Mouse (Mus musculus): ENCODE results near the gene Sox10. TPM values are rescaled to one million over a fixed set of nuclear protein-coding genes. Genes with fewer than 3 reads are reported as not detected.

The Sox10 gene
- polyA plus RNA-seq, 1 experiment from 2014 or later, result 21.1 TPM

- WGBS, result 82% methylated on average over 9 of the region's 9 CpGs
- H3K4me3 ChIP-seq, result no peak overlapping the region
- 0 out of 2 replicates have a peak overlapping the region, but pooled peaks have one; percentile 11 for H3K27ac ChIP-seq
- H3K4me2 ChIP-seq (replicated peaks), result no peak overlapping the region
- no peaks in the 10 kb centered on the region for H3K27me3 ChIP-seq
- no peak overlapping the region for H3K9ac ChIP-seq
- H3K36me3 ChIP-seq, result peaks cover 44% of the 10 kb centered on the region
- 0 out of 2 replicates have a peak, but pooled peaks have one; percentile 29 for ATAC-seq (ENCODE audit: insufficient number of reproducible peaks, insufficient read depth, low FRiP score, low TSS enrichment)
- H3K9me3 ChIP-seq, result no peaks in the 10 kb centered on the region
- H3K4me1 ChIP-seq, result no peaks in the 10 kb centered on the region
Measured at GRCm38 (mm10) chr15:79134496-79135270, 30.4 kb downstream of the Sox10 start.

GRCm38 (mm10) chr15:79133191-79133661 lies 31.8 kb downstream of the Sox10 start:
- Histone ChIP-seq H3K4me1 (no peaks in the 10 kb centered on the region), H3K9ac (no peak overlapping the region), H3K27me3 (no peaks in the 10 kb centered on the region), H3K9me3 (no peaks in the 10 kb centered on the region; the same call in 1 of the 2 replicates), H3K4me3 (no peak overlapping the region), H3K36me3 (peaks cover 55% of the 10 kb centered on the region), H3K4me2 (replicated peaks) (no peak overlapping the region), H3K27ac (no peak overlapping the region)
- ATAC-seq (ENCODE audit: insufficient number of reproducible peaks, insufficient read depth, low FRiP score, low TSS enrichment), result no peak
- 86% methylated on average over 6 of the region's 6 CpGs for WGBS

GRCm38 (mm10) chr15:79131442-79131841 lies 33.6 kb downstream of the Sox10 start:
- 78% methylated on average over 7 of the region's 7 CpGs for WGBS

GRCm38 (mm10) chr15:79130782-79131181 lies 34.3 kb downstream of the Sox10 start:
- 88% methylated on average over 10 of the region's 10 CpGs for WGBS
- H3K4me3 ChIP-seq, result no peak overlapping the region
- H3K36me3 ChIP-seq, result peaks cover 78% of the 10 kb centered on the region

More at GRCm38 (mm10) chr15:79131442-79131841, 33.6 kb downstream of the Sox10 start:
- peaks cover 71% of the 10 kb centered on the region for H3K36me3 ChIP-seq
- ATAC-seq (ENCODE audit: insufficient number of reproducible peaks, insufficient read depth, low FRiP score, low TSS enrichment), result no peak
- no peak overlapping the region for H3K27ac ChIP-seq
- no peak overlapping the region for H3K4me2 ChIP-seq (replicated peaks)
- no peak overlapping the region for H3K4me3 ChIP-seq
- no peaks in the 10 kb centered on the region for H3K27me3 ChIP-seq
- H3K9me3 ChIP-seq, result no peaks in the 10 kb centered on the region; the same call in 1 of the 2 replicates
- no peak overlapping the region for H3K9ac ChIP-seq
- H3K4me1 ChIP-seq, result no peaks in the 10 kb centered on the region

GRCm38 (mm10) chr15:79129311-79129710 lies 35.7 kb downstream of the Sox10 start:
- H3K36me3 ChIP-seq, result peaks cover 90% of the 10 kb centered on the region
- ATAC-seq (ENCODE audit: insufficient number of reproducible peaks, insufficient read depth, low FRiP score, low TSS enrichment), result no peak
- 74% methylated on average over 7 of the region's 7 CpGs for WGBS

More at GRCm38 (mm10) chr15:79130782-79131181, 34.3 kb downstream of the Sox10 start:
- Histone ChIP-seq H3K27me3 (no peaks in the 10 kb centered on the region), H3K9me3 (no peaks in the 10 kb centered on the region; the same call in 1 of the 2 replicates), H3K27ac (no peak overlapping the region), H3K4me2 (replicated peaks) (no peak overlapping the region), H3K4me1 (no peaks in the 10 kb centered on the region), H3K9ac (no peak overlapping the region)
- ATAC-seq (ENCODE audit: insufficient number of reproducible peaks, insufficient read depth, low FRiP score, low TSS enrichment), result no peak

GRCm38 (mm10) chr15:79128208-79128607 lies 36.8 kb downstream of the Sox10 start:
- WGBS, result 93% methylated on average over 5 of the region's 5 CpGs
- Histone ChIP-seq H3K4me1 (no peaks in the 10 kb centered on the region), H3K9me3 (no peaks in the 10 kb centered on the region; the same call in 1 of the 2 replicates), H3K4me3 (no peak overlapping the region), H3K4me2 (replicated peaks) (no peak overlapping the region), H3K36me3 (peaks cover 82% of the 10 kb centered on the region), H3K27ac (no peak overlapping the region), H3K27me3 (no peaks in the 10 kb centered on the region), H3K9ac (no peak overlapping the region)
- ATAC-seq (ENCODE audit: insufficient number of reproducible peaks, insufficient read depth, low FRiP score, low TSS enrichment), result no peak

More at GRCm38 (mm10) chr15:79129311-79129710, 35.7 kb downstream of the Sox10 start:
- Histone ChIP-seq H3K4me3 (no peak overlapping the region), H3K4me1 (no peaks in the 10 kb centered on the region), H3K4me2 (replicated peaks) (no peak overlapping the region), H3K9ac (no peak overlapping the region), H3K9me3 (no peaks in the 10 kb centered on the region; the same call in 1 of the 2 replicates), H3K27ac (no peak overlapping the region), H3K27me3 (no peaks in the 10 kb centered on the region)

GRCm38 (mm10) chr15:79127101-79127500 lies 37.9 kb downstream of the Sox10 start:
- Histone ChIP-seq H3K27me3 (no peaks in the 10 kb centered on the region), H3K9me3 (no peaks in the 10 kb centered on the region; the same call in 1 of the 2 replicates), H3K27ac (no peak overlapping the region), H3K4me2 (replicated peaks) (no peak overlapping the region), H3K36me3 (peaks cover 84% of the 10 kb centered on the region), H3K4me3 (no peak overlapping the region), H3K9ac (no peak overlapping the region), H3K4me1 (no peaks in the 10 kb centered on the region)
- ATAC-seq (ENCODE audit: insufficient number of reproducible peaks, insufficient read depth, low FRiP score, low TSS enrichment), result no peak
- 91% methylated on average over 12 of the region's 12 CpGs for WGBS

GRCm38 (mm10) chr15:79126217-79126932 lies 38.7 kb downstream of the Sox10 start:
- H3K4me1 ChIP-seq, result no peaks in the 10 kb centered on the region
- no peak overlapping the region for H3K4me3 ChIP-seq
- no peak overlapping the region for H3K27ac ChIP-seq
- no peak for ATAC-seq (ENCODE audit: insufficient number of reproducible peaks, insufficient read depth, low FRiP score, low TSS enrichment)
- H3K9ac ChIP-seq, result no peak overlapping the region
- H3K4me2 ChIP-seq (replicated peaks), result no peak overlapping the region
- H3K27me3 ChIP-seq, result no peaks in the 10 kb centered on the region
- peaks cover 82% of the 10 kb centered on the region for H3K36me3 ChIP-seq
- WGBS, result 80% methylated on average over 13 of the region's 13 CpGs
- no peaks in the 10 kb centered on the region; the same call in 1 of the 2 replicates for H3K9me3 ChIP-seq

GRCm38 (mm10) chr15:79124331-79124875 lies 40.6 kb downstream of the Sox10 start:
- Histone ChIP-seq H3K36me3 (peaks cover 73% of the 10 kb centered on the region), H3K4me1 (no peaks in the 10 kb centered on the region), H3K4me2 (replicated peaks) (no peak overlapping the region), H3K27me3 (no peaks in the 10 kb centered on the region), H3K27ac (no peak overlapping the region), H3K4me3 (no peak overlapping the region), H3K9me3 (no peaks in the 10 kb centered on the region; the same call in 1 of the 2 replicates), H3K9ac (no peak overlapping the region)
- ATAC-seq (ENCODE audit: insufficient number of reproducible peaks, insufficient read depth, low FRiP score, low TSS enrichment), result no peak
- WGBS, result 82% methylated on average over 10 of the region's 10 CpGs

GRCm38 (mm10) chr15:79123751-79124150 lies 41.3 kb downstream of the Sox10 start:
- Histone ChIP-seq H3K9ac (no peak overlapping the region), H3K4me1 (no peaks in the 10 kb centered on the region), H3K4me3 (no peak overlapping the region), H3K9me3 (no peaks in the 10 kb centered on the region; the same call in 1 of the 2 replicates), H3K27ac (no peak overlapping the region), H3K36me3 (peaks cover 74% of the 10 kb centered on the region), H3K27me3 (no peaks in the 10 kb centered on the region), H3K4me2 (replicated peaks) (no peak overlapping the region)
- WGBS, result 84% methylated on average over 6 of the region's 6 CpGs
- ATAC-seq (ENCODE audit: insufficient number of reproducible peaks, insufficient read depth, low FRiP score, low TSS enrichment), result no peak

GRCm38 (mm10) chr15:79122546-79122945 lies 42.5 kb downstream of the Sox10 start:
- ATAC-seq (ENCODE audit: insufficient number of reproducible peaks, insufficient read depth, low FRiP score, low TSS enrichment), result no peak
- Histone ChIP-seq H3K4me1 (no peaks in the 10 kb centered on the region), H3K36me3 (peaks cover 70% of the 10 kb centered on the region)

More at GRCm38 (mm10) chr15:79122546-79122945, 42.5 kb downstream of the Sox10 start:
- Histone ChIP-seq H3K27ac (no peak overlapping the region), H3K4me3 (no peak overlapping the region), H3K9ac (no peak overlapping the region), H3K4me2 (replicated peaks) (no peak overlapping the region), H3K9me3 (no peaks in the 10 kb centered on the region), H3K27me3 (no peaks in the 10 kb centered on the region)
- 83% methylated on average over 13 of the region's 13 CpGs for WGBS

Measured in embryonic facial prominence, embryonic 12.5 days (tissue).